Mouse (Mus musculus): Measurements from ENCODE around the gene Sqor. TPM values are rescaled to one million over a fixed set of nuclear protein-coding genes. Genes with fewer than 3 reads are reported as not detected.
A peak's percentile ranks its signal among the peaks of the same experiment; 100 is the strongest.

The Sqor gene
- 7.9 and 8.2 TPM in 2 replicates for polyA plus RNA-seq (2012; rRNA removed)

- TF ChIP-seq POLR2A (IDR thresholded peaks at IDR 0.05; ENCODE audit: low read depth, low read length) (no peak), CTCF (IDR thresholded peaks at IDR 0.05; ENCODE audit: extremely low read depth, insufficient read depth, insufficient read length, insufficient replicate concordance) (no peak)
- H3K36me3 ChIP-seq (ENCODE audit: control insufficient read depth, insufficient read depth, low read length) = no peaks in the 10 kb centered on the region
- peaks cover 2% of the 10 kb centered on the region; the same call in 1 of the 2 replicates for H3K4me1 ChIP-seq (ENCODE audit: control insufficient read depth, insufficient read depth, insufficient read length)
- H3K4me3 ChIP-seq (ENCODE audit: extremely low read depth, insufficient read depth, insufficient read length) = peak within 1 kb of the TSS; percentile 66
- WGBS = 3% methylated on average over 45 of the region's 46 CpGs
- peak in 1 of 2 experiments; percentile 21 for DNase-seq (ENCODE audit: low read depth in 1 of 2, low spot score in 2 of 2)
- peak within 1 kb of the TSS; percentile 52; the same call in 1 of the 2 replicates for H3K27ac ChIP-seq (ENCODE audit: insufficient read depth, low read length)
- H3K27me3 ChIP-seq (ENCODE audit: control insufficient read depth, insufficient read depth, low read length) = 0 out of 2 replicates have a peak, but pooled peaks cover 3% of the 10 kb centered on the region
These were observed at the start of gene Sqor for GRCm38 (mm10) chr2:122765071-122765793. Sqor (plus strand) TSS chr2:122765237.

DNA sequence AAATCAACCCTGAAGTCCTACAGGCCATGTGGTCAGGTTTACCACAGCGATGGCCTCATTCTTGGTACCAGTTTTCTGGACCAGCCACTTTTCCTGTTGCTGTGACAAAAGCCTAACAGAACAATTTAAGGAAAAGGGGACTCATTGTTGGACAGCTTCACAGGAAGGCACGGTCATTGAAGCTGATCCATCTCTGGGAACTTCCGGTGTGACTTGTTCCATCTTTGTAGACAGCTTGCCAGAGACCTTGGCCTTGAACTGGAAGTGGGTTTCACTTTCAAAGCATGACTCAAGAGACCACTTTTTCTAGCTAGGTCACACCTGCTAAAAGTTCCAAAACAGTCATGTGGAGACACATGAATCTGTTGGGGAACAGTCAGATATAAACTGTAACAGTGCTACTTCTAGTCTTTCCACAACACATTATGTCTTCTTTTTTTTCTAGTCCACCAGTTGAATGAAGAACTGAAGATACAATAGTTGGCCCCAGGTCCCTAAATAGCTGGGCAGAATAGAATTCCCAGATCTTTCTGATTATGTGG lies 48.7 kb upstream of the Sqor start:
- H3K27me3 ChIP-seq (ENCODE audit: control insufficient read depth, insufficient read depth, low read length) = no peaks in the 10 kb centered on the region
- TF ChIP-seq POLR2A (IDR thresholded peaks at IDR 0.05; ENCODE audit: low read depth, low read length) (no peak), CTCF (IDR thresholded peaks at IDR 0.05; ENCODE audit: extremely low read depth, insufficient read depth, insufficient read length, insufficient replicate concordance) (no peak)
- H3K4me3 ChIP-seq (ENCODE audit: extremely low read depth, insufficient read depth, insufficient read length) = no peak overlapping the region
- no peaks in the 10 kb centered on the region for H3K36me3 ChIP-seq (ENCODE audit: control insufficient read depth, insufficient read depth, low read length)
- H3K27ac ChIP-seq (ENCODE audit: insufficient read depth, low read length) = no peak overlapping the region
- 41% methylated on average over 3 of the region's 3 CpGs for WGBS
- H3K4me1 ChIP-seq (ENCODE audit: control insufficient read depth, insufficient read depth, insufficient read length) = peaks cover 4% of the 10 kb centered on the region; the same call in 1 of the 2 replicates
- no peak for DNase-seq (ENCODE audit: low read depth in 1 of 2, low spot score in 2 of 2)

- WGBS = 50% methylated on average over 1 of the region's 1 CpGs
- Histone ChIP-seq H3K27me3 (ENCODE audit: control insufficient read depth, insufficient read depth, low read length) (no peaks in the 10 kb centered on the region), H3K4me1 (ENCODE audit: control insufficient read depth, insufficient read depth, insufficient read length) (no peaks in the 10 kb centered on the region), H3K4me3 (ENCODE audit: extremely low read depth, insufficient read depth, insufficient read length) (no peak overlapping the region), H3K36me3 (ENCODE audit: control insufficient read depth, insufficient read depth, low read length) (no peaks in the 10 kb centered on the region), H3K27ac (ENCODE audit: insufficient read depth, low read length) (no peak overlapping the region)
- no peak for TF ChIP-seq CTCF (IDR thresholded peaks at IDR 0.05; ENCODE audit: extremely low read depth, insufficient read depth, insufficient read length, insufficient replicate concordance)
- no peak for TF ChIP-seq POLR2A (IDR thresholded peaks at IDR 0.05; ENCODE audit: low read depth, low read length)
- DNase-seq (ENCODE audit: low read depth in 1 of 2, low spot score in 2 of 2) = no peak
These were observed 45.8 kb upstream of the Sqor start for GRCm38 (mm10) chr2:122719232-122719631.

DNA sequence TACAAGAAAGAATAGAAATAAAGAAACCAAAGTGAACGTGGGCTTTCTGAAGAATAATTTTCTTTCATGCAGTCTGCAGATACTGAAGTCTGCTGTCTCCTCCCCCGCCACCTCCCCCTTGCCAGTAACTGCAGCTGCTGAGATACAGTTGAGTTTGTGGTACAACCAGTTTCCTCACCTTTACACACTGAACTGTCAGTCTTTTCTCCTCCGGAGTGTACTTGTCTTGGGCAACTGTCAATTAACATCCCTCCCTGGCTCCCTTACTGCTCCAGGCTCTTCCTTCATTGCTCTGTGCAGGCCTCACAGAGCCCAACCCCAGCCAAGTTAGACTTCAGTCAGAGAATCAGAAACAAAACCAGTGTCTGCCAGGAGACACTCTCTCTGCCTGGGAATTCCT lies 44.5 kb upstream of the Sqor start:
- DNase-seq (ENCODE audit: low read depth in 1 of 2, low spot score in 2 of 2) = no peak
- TF ChIP-seq CTCF (IDR thresholded peaks at IDR 0.05; ENCODE audit: extremely low read depth, insufficient read depth, insufficient read length, insufficient replicate concordance) = no peak
- TF ChIP-seq POLR2A (IDR thresholded peaks at IDR 0.05; ENCODE audit: low read depth, low read length) = no peak
- Histone ChIP-seq H3K27ac (ENCODE audit: insufficient read depth, low read length) (no peak overlapping the region), H3K27me3 (ENCODE audit: control insufficient read depth, insufficient read depth, low read length) (no peaks in the 10 kb centered on the region), H3K4me3 (ENCODE audit: extremely low read depth, insufficient read depth, insufficient read length) (no peak overlapping the region), H3K4me1 (ENCODE audit: control insufficient read depth, insufficient read depth, insufficient read length) (no peaks in the 10 kb centered on the region), H3K36me3 (ENCODE audit: control insufficient read depth, insufficient read depth, low read length) (no peaks in the 10 kb centered on the region)
- WGBS = 35% methylated on average over 3 of the region's 3 CpGs

- WGBS = 59% methylated on average over 10 of the region's 10 CpGs
- peak in 1 of 2 experiments; percentile 24 for DNase-seq (ENCODE audit: low read depth in 1 of 2, low spot score in 2 of 2)
- H3K36me3 ChIP-seq (ENCODE audit: control insufficient read depth, insufficient read depth, low read length) = no peaks in the 10 kb centered on the region
- no peak overlapping the region for H3K4me3 ChIP-seq (ENCODE audit: extremely low read depth, insufficient read depth, insufficient read length)
- no peaks in the 10 kb centered on the region for H3K4me1 ChIP-seq (ENCODE audit: control insufficient read depth, insufficient read depth, insufficient read length)
- H3K27ac ChIP-seq (ENCODE audit: insufficient read depth, low read length) = no peak overlapping the region
- H3K27me3 ChIP-seq (ENCODE audit: control insufficient read depth, insufficient read depth, low read length) = no peaks in the 10 kb centered on the region
- TF ChIP-seq POLR2A (IDR thresholded peaks at IDR 0.05; ENCODE audit: low read depth, low read length) (no peak), CTCF (IDR thresholded peaks at IDR 0.05; ENCODE audit: extremely low read depth, insufficient read depth, insufficient read length, insufficient replicate concordance) (peak; percentile 58; the same call in 1 of the 2 replicates)
These were observed 39.4 kb upstream of the Sqor start for GRCm38 (mm10) chr2:122725604-122726003.

DNA sequence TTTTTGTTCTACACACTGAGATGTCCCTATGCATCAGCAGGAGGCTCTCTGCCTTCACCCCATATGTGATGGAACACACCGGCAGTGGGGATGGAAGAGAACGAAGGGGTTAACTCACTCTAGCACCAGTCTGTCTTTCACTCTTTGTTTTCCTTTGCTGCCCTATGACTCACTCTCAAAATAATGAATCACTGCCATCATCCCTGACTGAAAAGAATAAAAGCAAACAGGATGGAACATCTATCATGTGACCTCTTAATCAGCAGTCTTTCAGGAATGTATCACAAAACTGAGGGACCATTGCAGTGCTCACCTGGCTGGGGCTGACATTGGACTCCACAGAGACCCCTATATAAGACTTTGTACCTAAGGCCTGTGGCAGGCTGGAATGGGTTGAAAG lies 33.6 kb upstream of the Sqor start:
- no peaks in the 10 kb centered on the region for H3K36me3 ChIP-seq (ENCODE audit: control insufficient read depth, insufficient read depth, low read length)
- TF ChIP-seq CTCF (IDR thresholded peaks at IDR 0.05; ENCODE audit: extremely low read depth, insufficient read depth, insufficient read length, insufficient replicate concordance) (no peak), POLR2A (IDR thresholded peaks at IDR 0.05; ENCODE audit: low read depth, low read length) (no peak)
- no peak overlapping the region for H3K27ac ChIP-seq (ENCODE audit: insufficient read depth, low read length)
- no peaks in the 10 kb centered on the region for H3K27me3 ChIP-seq (ENCODE audit: control insufficient read depth, insufficient read depth, low read length)
- no peak for DNase-seq (ENCODE audit: low read depth in 1 of 2, low spot score in 2 of 2)
- H3K4me1 ChIP-seq (ENCODE audit: control insufficient read depth, insufficient read depth, insufficient read length) = no peaks in the 10 kb centered on the region
- no peak overlapping the region for H3K4me3 ChIP-seq (ENCODE audit: extremely low read depth, insufficient read depth, insufficient read length)
- 74% methylated on average over 2 of the region's 2 CpGs for WGBS

Measured in spleen, adult 2 months (tissue).